Mouse (Mus musculus) left cerebral cortex, postnatal 4 days (tissue): ENCODE data around the gene Wnt7b. TPM values are rescaled to one million over a fixed set of nuclear protein-coding genes. Genes with fewer than 3 reads are reported as not detected.

Experiments used
- DNase-seq: peaks from one replicate; pipeline ENCODE4 v3.0.0-alpha.2; 2022
- intact Hi-C: fragments of 180-260 bp; cut with DNase I; formaldehyde crosslinking; loops from one replicate; pipeline ENCODE4 v1.15.1; 2025
- total RNA-seq, 2 experiments: library from RNA; stranded (reverse); gene quantifications; 2 replicates each; pipeline ENCODE4 v1.2.3; 2021

Wnt7b gene
- total RNA-seq, 2 experiments from 2014 or later, result 65.6 to 67.5 TPM

DNA sequence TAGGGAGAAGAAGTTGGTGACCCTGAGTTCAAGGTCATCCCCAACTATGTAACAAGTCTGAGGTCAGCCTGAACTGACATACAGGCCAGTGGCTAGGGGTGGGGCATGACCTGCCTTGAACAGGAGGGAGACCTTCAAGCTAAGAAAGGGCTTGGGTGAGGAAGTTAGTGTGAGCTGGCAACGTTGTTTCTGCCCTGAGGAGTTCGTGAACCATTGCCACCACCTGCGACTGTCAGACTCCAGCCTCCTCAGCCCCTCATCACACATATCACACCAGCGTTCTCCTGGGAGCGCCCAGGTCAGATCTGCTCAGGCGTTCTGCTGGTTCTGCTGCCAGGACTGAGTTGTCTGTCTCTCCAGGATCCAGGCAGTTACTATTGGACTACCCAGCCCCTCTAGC lies 20.5 kb upstream of the Wnt7b start:
- intact Hi-C loops, result loop anchor here (10.0 kb wide), 1 partner anchor 272 kb away; the partner anchor contains the start of gene Trmu
- no peak for DNase-seq

DNA sequence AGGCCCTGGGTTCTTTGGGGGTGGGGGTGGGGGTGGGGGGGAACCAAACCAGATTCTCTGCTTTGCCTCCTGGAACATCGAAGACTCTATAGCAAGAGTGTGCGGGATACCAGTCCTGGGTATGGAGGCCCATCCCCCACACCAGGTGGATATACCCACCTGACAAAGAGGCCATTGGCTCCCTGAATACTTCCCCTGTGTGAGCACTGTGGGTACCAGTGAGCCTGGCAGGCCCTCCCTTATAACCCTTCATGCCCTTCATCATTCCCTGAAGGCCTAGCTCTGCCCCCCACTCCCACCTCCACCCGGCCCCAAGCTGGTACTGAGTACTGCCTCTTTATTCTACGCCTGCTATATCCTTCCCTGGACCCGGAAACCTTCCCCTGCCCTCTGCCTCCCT lies 19.7 kb upstream of the Wnt7b start:
- DNase-seq, result no peak
- intact Hi-C loops, result loop anchor here (10.0 kb wide), 1 partner anchor 273 kb away; the partner anchor contains the start of gene Trmu

DNA sequence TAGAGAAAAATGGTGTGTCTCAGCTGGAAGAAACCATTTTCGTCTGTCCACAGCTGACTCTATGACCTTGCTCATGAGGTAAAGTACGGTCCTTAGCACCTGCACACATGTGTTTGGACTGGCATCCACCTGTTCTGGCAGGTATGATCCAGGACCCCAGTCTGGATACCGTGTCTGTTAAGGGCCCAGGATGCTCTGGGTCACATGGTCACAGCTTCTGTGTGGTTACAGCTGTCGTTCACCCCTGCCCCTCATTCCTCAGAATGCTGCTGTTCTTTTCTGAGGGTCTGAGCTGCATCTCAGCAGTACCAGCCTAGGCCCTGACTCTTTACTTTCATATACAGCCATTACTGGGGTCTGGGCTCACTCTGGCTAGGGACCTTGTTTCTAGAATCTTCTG lies 18.9 kb upstream of the Wnt7b start:
- DNase-seq, result no peak
- intact Hi-C loops, result loop anchor here (10.0 kb wide), 1 partner anchor 274 kb away; the partner anchor contains the start of gene Trmu

DNA sequence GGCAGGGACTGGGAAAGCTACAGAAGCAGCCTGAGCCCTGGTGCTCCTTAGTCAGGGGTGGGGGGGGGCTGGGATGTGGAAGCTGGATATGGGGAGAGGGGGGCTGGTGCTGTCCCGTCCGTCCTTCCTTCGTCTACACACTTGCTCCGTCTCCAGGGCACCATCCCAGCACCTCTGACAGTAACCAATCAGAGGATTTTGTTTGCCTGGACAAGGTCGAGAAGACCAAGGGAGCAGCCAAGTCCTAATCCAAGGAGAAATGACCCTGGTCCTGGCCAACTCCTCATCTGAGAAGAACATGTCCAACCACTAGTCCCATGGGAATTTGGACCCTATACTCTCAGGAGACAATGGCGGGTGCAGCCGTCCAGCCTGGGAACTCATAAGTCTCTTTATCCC lies 18.4 kb upstream of the Wnt7b start:
- no peak for DNase-seq
- intact Hi-C loops, result loop anchor here (10.0 kb wide), 1 partner anchor 274 kb away; the partner anchor contains the start of gene Trmu

DNA sequence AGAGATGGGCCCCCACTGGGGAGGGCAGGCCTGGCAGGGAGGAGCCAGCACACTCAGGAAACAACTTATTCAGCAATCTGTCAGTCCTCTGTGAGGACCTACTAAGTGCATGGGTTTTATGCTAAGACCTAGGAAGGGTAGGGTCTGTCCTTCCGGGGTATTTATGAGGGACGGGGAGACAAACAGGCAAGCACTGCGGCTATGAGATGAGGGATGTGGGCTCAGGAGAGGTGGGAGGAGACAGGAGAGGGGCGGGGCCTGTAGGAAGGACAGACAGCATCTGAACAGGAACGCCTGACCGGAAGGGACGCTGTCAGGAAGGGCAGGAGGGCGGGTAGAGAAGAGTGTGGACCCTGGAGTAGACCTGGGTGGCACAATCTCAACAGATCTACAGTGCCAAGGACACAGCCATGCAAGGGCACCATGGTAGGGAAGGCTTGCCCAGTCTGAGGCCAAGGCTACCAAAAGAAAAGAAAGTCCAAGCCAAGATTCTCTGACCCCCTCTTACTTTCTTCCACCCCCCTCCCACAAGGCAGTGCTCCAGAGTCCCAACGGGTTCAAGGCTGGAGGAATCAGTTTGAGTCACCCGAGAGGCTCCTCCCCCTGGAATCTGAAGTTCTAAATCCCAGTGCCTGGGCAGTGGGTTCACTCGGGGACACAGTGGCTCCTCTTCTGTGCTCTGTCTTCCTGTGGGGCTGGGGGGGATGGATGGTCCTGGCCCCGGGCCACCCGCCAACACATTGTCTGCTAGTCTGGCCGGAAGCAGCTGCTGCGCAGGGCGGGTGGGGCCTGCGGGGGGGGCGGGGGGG lies 17.8 kb upstream of the Wnt7b start:
- DNase-seq, result peak; percentile 77
- intact Hi-C loops, result loop anchor here (5.0 to 10.0 kb wide), 2 partner anchors 112 to 275 kb away; partner anchors contain the start of gene Trmu

DNA sequence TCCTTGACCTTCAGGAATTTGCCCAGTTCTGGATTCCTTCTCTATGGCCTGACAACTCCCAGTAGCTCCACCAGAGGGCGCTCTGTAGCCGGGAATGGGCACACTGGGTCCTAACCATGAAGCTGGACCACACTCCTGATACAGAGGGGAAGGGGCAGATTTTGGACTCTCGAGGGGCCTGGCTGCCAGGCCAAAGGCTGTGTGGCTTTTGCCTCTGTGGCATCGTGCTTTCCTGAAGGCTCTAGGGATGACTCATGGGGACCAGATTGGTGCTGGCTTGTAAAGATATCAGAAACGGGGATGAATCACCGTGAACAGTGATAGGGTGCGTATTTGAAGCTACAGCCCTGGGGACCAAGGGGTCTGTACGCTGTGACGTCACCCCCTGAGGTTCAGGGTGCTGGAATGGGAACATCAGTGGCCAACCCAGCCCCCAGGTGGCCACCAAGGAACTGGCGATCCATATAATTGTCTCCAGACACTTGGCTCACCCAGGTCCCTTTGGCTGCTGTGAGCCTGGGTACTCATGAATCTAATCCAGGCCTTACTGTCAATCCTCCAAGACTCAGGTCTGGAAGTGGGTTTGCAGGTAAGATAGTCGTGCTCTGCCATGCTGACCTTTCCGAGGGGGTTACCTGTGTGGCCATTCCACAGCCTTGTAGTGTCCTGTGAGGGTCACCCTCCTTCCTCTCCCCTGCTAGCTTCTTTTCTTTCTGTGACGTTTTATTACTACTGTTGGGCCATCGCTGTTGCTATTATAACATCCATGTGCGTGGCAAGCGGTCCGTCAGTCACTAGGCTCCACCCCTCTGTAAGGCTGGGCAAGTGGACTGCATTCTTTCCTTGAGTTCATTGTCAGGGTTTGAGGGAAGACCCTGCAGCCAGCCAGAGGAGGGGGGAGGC lies 17.0 kb upstream of the Wnt7b start:
- intact Hi-C loops, result loop anchor here (5.0 kb wide), 1 partner anchor 113 kb away; no protein-coding TSS in a partner anchor
- DNase-seq, result peak; percentile 81

DNA sequence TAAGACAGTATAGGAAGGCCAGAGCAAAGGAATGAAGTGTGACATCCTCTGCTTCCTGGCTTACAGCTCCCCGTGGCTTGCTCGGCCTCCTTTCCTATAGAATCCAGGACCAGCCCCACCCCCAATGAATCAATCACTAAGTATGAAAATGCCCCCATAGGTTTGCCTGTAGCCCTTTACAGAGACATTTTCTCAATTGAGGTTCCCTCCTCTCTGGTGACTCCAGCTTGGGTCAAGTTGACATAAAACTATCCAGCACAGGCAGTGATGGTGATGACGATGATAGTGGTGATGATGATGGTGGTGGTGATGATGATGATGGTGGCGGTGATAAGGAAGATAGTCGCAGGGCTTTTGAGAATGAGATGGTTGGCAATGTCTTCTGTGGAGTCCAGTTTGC lies 16.2 kb upstream of the Wnt7b start:
- intact Hi-C loops, result loop anchor here (5.0 kb wide), 1 partner anchor 114 kb away; no protein-coding TSS in a partner anchor
- DNase-seq, result no peak

DNA sequence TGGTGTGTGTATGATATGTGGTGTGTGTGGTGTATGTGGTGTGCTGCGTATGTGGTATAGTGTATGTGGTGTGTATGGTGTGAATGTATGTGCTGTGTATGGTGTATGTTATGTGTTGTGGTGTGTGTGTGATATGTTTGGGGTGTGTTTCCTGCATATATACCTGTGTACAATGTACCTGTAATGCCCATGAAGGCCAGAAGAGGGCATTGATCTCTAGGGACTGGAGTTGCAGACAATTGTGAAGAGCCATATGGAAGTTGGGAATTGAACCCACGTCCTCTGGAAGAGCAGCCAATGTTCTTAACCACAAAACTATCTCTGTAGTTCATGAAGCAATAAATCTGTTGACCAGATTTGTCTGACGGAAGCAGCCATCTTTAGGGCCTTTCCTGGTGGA lies 15.1 kb upstream of the Wnt7b start:
- DNase-seq, result no peak
- intact Hi-C loops, result loop anchor here (5.0 kb wide), 1 partner anchor 115 kb away; no protein-coding TSS in a partner anchor

DNA sequence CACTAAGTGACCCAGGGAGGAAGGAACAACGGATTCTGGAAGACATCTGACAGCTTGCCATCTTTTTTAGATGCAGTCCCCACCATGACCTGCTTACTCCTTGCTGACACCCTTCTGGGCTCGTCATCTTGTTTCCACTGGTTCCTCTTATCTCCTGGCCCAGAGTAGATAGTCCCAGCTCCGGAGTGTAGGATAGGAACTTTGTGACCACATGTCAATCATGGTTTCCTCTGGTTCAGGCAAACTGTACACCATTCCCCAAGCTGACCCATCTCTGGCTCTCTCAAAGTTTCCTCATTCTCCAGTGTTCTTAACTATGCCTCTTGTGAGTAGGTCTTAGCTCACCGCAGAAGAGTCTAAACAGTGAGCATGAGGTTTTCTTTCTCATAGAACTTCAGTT lies 10.4 kb upstream of the Wnt7b start:
- intact Hi-C loops, result no loop called here
- no peak for DNase-seq

DNA sequence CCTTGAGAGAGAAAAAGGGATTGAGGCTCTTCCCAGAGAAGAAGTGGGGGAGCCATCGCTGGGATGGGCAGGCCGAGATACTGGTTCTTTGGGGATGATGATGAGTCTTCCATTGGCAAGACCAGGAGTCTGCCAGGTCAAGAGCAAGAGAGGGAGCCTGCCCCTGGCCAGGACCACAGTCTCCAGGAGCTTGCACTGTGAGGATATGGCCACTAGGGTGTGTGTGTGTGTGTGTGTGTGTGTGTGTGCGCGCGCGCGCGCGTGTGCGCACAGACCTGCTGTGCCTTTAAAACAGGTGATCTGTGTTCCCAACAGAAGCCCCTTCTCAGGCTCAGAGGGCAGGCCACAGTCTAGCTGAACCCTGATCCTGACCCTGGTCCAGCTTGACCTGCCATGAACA lies 8.6 kb upstream of the Wnt7b start:
- no peak for DNase-seq
- intact Hi-C loops, result no loop called here

DNA sequence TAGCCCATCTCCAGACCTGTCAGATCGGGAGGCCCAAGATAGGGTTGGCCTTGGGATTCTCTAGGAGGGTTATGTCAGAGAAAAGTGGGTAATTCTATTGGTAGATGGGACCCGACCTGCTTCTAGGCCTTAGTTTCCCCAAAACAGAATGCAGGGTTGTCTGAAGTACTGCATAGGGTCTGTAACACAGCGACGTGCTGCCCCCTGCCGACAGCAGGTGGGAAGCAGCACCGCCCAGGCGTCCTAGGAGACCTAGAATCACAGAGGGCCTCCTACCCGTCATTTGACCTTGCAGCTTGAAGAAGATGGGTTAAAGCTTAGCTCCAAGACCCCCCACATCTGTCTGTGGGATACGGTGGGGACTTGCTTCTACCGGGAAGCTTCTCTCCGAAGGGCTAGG lies 1.2 kb upstream of the Wnt7b start:
- intact Hi-C loops, result loop anchor here (2.0 to 5.0 kb wide), 4 partner anchors 121 to 317 kb away; no protein-coding TSS in a partner anchor
- DNase-seq, result peak; percentile 81

DNA sequence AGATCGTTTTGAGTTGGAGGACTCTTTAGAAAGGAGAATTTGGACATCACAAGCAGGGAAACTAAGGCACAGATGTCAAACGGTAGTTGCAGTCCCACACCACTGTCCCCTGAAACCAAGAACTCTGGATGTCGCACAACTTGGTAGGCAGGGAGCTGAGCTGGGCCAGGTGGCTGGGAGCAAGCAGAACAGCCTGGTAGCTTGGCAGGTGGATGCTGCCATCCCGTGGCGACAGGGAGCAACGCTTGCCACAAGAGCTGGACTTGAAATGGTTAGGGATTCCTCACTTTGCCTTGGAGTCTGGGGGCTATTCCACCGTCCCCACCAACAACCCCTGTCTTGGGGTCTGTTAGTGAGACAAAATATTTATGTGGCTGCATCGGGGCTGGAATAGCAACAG lies 751 bp upstream of the Wnt7b start:
- DNase-seq, result peak; percentile 91
- intact Hi-C loops, result loop anchor here (2.0 to 5.0 kb wide), 4 partner anchors 121 to 316 kb away; no protein-coding TSS in a partner anchor

DNA sequence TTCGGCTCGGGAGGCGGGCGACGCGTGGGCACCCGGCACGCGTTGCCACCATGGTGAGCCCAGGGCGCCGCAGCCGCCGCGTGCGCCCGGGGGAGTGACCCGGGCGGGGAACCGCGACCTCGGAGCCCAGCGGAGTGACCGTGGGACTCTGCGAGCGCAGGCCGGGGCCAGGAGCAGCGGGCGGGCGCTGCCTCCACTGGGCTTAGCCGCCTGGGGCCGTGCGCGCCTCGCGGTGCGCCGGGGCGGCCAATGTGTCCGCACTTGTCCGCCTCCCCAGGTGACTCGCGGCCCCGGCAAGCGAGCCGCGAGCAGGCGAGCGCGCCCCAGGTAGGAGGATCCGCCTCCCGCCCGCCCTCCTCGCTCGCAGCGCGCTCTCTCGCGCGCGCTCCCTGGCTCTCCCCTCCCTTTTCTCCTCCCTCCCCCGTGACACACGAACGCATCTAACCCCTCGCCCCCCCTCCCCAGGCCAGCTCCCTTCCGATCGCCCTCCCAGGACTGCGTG lies 659 bp downstream of the Wnt7b start:
- no peak for DNase-seq
- intact Hi-C loops, result loop anchor here (2.0 to 5.0 kb wide), 4 partner anchors 119 to 315 kb away; no protein-coding TSS in a partner anchor

DNA sequence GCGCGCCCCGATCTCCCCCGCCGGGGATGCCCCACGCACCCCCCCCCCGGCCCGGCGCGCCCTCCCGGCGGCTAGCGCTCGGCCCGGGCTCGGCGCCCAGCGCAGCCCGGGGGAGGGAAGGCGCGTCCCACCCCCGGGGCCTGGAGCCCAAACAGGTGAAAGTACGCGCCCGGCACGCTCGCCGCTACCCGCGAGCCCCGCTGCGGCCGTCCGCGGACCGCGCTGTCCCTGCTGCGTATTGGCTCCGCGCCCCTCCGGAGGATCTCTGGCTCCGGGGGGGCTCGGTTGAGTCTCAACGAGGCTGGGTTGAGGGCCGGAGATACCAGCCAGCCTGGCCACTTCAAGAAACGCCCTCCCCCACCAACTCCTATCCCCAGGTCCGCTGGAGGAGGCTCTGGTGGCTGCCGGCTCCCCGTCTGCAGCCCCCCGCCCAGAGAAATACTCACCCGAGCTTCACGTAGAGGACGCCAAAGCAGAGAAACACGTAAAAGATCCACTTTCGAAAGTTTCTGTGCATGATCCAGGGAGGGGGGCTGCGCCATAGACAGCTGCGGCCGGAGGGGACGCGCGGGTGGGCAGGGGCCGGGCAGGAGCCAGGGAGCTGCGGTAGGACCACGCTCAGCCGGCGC lies 1.2 kb downstream of the Wnt7b start:
- no peak for DNase-seq
- intact Hi-C loops, result loop anchor here (5.0 kb wide), 2 partner anchors 119 to 194 kb away; no protein-coding TSS in a partner anchor

DNA sequence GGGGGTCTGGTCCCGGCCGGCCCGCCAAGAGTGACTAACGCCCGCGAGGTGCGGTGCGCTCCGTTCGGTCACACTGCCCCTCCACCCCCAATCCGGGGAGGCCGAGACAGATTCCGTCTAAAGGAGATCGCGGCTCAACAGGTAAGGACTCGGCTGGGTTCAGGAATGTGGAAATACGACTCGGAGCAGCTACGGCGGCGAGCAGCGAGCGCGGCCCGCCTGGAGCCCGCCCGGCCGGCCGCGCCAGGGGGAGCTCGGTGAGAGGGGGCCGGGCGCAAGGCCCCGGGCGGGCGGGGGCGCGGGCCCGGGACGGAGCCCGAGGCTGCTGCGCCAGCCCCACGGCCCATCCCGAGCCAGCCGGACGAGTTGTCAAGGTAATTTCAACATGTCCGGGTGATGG lies 1.8 kb downstream of the Wnt7b start:
- intact Hi-C loops, result loop anchor here (5.0 kb wide), 2 partner anchors 118 to 193 kb away; no protein-coding TSS in a partner anchor
- DNase-seq, result no peak

DNA sequence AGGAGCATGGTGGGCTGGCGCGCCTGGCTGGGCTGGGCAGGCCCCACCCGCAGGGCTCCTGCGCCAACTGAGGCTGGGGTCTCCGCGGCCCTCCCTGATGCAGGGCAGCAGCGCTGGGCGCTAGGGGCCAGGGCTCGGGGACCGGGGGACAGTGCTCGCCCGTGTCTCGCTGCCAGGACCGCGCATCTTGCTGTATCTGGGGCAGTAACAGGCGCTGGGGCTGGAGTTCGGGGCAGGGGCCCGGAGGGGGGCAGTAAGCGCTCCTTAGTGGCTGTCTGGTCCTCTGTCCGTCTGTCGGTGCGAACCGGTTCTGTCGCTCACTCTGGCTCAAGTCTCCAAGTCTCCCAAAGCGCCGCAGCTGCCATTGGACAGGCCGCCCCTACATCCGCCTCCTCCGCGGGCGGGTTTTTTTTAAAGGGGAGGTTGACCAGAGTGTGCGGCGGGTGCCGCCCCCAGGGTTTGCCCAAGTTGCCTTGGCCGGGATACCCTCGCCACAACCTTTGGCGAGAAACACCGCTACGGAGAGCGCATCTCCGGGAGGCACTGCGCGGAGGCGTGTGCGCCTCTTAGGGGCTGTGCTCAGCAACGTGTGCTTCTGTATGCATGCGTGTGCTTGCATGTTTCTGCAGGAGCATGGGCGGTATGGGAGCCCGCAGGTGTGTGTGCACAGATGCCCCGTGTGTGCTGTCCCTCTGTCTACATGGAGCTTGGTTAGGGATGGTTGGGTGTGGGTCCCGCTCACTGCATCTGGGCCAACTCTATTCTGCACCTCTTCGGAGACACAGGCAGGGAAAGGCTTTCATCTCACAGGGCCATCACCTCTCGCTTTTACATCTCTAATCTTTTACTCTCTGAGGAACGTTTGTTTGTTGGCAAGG lies 4.5 kb downstream of the Wnt7b start:
- intact Hi-C loops, result loop anchor here (10.0 kb wide), 1 partner anchor 83 kb away; no protein-coding TSS in a partner anchor
- DNase-seq, result no peak

DNA sequence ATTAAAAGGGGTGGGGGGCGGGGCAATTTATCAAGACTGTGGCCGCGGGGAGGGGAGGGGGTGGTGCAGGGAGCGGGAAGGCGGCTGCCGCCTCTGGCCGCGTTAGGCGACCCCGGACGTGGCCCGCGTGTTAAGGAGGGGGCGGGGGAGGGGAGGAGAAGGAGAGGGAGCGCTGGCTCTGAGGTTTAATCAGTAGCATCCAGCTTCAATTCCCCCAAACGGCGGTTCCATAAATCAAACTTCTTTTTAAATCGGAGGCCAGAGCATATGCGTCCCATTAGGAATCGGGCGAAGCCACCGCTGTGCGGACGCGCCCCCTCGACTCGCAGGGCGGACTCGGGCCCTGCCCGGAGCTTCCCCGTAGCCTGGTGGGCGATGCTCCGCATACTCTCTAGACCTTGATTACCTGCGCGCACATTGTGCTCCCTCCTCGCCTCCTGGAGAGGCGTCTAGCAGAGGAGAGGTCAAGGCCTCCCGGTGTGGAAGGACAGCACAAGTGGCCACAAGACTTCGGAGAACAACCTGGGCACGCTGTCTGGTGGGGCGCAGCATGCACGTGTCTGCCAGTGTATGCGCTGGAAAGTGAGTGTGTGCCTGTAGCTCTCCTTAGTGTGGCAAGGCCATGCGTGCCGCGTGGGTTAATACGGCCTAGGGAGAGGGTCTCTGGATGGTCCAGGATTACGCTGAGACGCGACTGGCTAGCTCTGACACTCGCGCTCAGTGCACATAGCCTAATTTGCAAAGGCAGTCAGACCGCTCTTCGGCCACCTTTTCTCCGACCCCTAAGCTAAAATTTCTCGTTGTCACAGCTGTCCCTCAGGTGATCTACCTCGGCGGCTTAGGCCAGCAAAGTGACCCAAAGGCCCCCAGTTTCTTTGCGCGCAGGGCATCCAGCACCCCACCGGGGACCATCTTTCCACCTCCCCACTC lies 5.5 kb downstream of the Wnt7b start:
- DNase-seq, result peak; percentile 62
- intact Hi-C loops, result loop anchor here (10.0 kb wide), 1 partner anchor 82 kb away; no protein-coding TSS in a partner anchor

DNA sequence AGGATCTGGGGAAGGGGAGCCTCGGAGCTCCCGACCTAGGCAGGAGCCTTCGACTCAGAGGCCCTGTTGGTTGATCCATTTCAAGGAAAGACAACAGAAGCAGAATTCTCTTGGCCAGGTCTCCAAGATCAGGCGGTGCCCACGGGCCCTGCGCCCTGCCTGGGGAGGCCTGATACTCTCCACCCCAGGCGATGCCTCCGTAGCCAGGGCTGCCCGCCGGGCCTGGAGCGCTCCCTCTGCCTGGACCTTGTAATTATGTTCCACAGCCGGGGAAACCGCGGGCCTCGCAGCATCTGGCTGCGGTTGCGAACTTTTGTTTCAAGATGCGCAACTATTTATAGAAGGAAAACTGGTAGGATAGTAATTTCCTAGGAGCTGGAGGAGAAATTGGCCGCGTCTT lies 6.2 kb downstream of the Wnt7b start:
- intact Hi-C loops, result loop anchor here (10.0 kb wide), 1 partner anchor 81 kb away; no protein-coding TSS in a partner anchor
- no peak for DNase-seq
